Mouse (Mus musculus) right cerebral cortex, postnatal 10 days (tissue): ENCODE results near the gene Cyp2d10.
"Not testable (repeated sequence)": the region's sequence is repeated elsewhere in the genome, so short reads cannot be mapped to it uniquely, and the experiment has no call there.

Experiments used
- DNase-seq, 2 experiments: peaks; one replicate each; pipeline ENCODE4 v3.0.0; 2021; ENCODE audit warnings: low spot score in 2 of 2

Cyp2d10 gene

DNA sequence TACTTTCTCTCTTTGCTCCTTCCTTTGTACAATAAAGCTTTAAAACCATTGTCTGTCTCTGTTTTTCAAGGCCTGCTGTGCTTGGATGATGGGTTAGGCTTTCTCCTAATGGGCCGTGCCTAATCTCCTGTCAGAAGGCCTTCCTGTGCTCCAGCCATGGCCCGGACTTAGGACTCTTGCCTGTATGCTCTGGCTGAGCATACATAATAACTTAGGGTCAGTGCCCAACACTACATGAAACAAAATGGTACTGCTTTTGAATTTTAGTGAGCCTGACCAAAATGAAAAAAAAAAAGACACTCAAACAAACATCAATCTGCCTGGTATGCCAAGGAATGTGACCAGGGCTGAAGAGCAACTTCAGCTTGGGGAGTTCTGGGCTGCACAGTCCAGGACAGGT is 5.5 kb downstream of the Cyp2d10 start:
- no peak for DNase-seq

DNA sequence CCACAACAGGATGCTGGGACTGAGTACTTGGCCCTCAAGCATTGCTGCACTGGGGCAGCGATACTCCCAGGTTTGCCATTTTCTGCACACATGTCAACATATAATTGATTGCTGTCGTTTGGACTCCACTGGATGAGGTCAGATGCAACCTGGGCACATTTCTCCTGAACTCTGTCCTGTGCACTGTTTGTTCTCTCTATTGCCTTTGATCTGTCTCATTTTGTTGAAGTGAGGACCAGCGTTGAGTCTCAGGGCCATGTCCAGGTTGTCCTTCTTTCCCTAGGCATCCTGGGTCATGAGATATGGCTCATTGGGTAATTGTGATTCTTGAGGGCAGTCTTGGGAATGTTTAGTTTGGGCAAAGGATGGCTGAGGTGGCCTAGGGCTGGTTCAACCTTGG is 11.0 kb downstream of the Cyp2d10 start:
- not testable (repeated sequence) for DNase-seq

DNA sequence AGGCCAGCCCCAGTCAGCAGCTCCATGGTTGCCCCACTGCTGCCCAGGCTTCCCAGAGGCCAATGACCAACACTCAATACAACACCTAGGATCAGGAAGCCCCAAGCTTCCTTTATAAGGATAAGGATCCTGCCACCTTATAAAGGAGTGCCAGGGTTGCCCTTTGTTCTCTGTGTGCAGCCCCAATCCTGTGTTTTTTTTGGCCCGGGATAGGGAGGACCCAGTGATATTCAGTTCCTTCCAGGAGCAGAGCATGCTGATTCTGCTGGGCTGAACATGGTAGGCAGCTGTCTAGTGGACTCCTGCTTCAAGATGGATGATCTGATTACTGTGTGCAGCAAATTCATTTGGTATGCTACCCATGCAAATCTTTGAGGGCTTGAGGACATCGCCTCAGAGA is 13.1 kb downstream of the Cyp2d10 start, which contains the start of gene Cyp2d11:
Cyp2d11 (minus strand) TSS at position 101 of the 400 bp plus-strand sequence.
- not testable (repeated sequence) for DNase-seq

DNA sequence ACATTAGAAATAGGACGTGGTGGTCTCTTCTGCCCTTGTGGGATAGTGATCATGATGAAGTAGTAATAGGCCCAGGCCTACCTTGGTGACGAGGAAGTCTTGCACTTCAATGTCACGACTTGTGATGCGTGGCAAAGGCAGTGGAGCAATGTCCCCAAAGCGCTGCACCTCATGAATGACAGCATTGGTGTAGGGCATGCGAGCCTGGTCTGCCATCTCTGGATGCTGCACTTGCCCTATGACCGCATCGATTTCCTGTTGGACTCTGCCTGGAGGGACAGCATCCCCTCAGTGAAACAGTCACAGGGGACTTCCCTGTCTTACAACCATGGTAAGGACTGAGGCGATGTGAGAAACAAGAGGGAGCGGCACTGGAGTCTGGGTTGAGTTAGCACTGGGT is 17.1 kb downstream of the Cyp2d10 start:
- not testable (repeated sequence) for DNase-seq

DNA sequence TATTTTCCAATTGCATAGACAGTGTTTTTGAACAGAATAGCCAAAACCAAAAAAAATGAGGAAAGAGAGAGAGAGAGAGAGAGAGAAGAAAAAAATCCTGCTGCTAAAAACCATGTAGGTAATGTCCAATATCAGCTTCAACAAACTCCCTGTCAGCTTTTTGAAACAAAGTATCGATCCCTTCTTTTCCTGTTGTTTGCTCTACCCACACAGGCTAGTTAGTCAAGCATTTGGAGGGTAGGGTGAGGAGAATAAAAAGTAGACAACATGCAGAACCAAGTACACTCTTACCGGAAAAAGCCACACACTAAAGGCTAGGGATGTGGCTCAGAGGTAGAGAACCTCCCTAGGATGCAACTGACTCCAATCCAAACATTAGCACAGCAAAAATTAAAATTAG is 21.3 kb downstream of the Cyp2d10 start:
- no peak for DNase-seq

DNA sequence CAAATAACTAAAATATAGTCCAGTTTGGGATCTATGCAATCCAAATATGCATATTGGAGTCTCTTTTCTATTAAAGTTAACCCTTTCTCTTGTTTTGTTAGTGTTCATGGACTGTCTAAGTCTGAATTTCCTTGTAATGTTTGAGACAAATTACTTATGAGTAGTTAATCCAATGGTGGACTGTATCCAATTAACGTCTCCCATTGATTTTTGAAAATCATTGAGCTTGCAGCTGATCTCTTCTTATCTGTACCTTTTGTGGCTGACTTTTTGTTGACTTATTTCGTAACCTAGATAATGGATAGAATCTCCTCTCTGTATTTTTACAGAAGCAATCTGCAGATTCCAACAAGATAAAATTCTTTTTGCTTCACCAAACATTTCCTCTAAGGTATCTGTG is 24.6 kb downstream of the Cyp2d10 start:
- no peak for DNase-seq

DNA sequence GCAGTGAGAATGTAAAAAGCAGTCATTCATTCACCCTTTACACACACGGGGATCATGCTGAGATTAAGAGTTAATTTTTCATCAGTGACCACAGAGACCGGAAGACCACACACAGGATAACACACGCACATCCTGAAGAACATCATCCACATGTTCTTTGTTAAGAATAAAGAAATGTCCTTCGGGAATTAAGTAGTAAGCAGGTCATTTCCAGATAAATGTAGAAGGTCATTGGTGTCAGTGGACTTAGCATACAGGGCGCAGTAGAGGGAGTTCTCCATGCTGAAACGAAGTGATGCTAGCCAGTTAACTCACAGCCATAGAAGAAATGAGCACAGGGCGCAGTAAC is 26.3 kb downstream of the Cyp2d10 start:
- DNase-seq, result no peak

DNA sequence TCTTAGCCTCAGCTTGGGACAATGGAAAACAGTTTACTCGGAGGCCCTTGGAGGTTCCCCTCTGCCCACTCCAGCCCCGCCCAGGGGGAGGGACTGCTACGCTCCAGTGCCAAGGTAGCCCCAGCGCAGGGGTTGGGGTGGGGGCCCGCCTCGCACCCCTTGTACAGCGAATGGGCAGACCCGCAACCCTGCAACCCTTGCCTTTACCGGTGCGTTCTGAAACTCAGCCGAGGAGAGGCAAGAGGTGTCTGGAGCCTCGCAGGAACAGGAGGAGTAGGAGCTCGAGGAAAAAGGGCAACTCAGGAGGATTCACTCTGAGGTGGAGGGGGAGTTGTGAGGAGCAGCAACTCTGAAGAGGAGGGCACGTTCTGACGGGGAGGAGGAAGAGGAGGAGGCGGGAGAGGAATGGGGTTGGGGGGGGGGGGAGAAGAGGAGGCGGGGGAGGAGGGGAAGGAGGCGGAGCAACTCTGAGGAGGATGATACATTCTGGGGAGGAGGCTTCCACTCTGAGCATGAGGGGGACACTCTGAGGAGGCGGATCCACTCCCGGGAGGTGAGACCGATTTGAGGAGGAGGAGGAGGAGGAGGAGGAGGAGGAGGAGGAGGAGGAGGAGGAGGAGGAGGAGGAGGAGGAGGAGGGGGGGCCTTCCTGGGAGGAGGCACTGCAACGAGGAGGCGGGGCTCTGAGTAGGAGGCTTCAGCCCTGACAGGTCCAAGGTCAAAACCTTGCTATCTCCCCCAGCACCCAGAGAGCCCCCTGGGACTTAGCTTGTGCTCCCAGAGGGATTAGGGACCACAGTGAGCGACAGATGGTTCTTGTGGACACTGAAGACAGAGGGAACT is 26.9 kb downstream of the Cyp2d10 start, which contains the start of gene Cyp2d22:
Cyp2d22 (minus strand) TSS at position 390 of the 843 bp plus-strand sequence.
- peak; percentile 40 to 47 for DNase-seq

DNA sequence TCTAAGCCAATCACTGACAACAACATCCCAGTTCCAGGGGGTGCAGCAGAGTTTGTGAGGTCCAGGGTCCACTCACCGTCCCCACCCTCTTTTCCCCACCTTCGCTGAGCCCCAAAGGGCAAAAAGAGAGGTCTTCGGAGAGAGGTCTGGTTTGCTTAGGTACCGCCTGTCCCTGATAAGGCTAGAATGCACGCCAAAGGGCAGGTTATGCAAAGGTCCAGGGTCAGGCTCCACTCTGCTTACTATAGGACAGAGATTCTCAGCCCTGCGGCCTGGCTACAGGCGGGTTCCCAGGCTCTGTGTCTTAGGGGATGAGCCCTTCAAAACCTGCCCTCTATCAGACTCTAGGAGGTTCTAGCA is 27.5 kb downstream of the Cyp2d10 start:
- no peak for DNase-seq

DNA sequence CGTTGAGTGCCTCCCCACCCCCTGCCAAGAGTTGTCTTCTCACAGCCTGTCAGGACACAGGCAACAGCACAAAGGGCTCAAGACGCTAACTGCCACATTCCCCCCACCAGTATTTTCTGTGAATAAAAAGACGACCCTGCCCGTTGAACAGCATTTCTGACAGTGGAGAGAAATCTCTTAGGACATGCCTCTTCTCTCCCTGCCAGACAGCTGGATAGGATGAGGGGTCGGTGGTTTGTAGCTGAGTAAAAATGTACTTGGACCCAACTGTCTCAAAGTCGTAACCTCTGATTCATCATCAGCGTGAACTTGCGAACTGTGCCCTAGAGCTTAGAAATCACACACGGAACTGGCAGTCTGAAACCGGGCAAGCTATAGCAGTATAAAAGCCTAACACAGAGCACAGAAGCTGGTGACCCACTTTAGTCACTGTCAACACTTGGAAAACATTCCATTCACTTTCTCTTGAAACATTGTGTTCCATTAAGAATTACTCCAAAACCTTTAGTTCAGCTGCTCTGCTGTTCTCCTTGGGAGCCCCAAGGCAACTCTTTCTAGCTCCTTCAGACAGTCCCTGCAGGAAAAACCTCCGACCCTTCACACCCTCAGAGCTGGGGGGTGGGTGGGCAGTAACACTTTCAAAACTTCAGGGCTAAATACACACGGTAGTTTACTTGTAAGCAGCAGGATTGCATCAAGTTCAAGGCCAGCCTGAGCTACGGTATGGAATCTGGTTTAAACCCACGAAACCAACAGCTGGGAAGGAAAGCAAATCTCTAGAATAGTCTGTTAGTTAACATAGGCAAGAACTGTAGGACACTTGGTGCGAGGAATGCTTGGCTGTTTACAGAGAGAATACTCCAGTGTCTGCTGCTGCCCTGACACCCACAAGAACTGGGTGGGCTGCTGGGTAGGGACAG is 28.5 kb downstream of the Cyp2d10 start:
- no peak for DNase-seq

DNA sequence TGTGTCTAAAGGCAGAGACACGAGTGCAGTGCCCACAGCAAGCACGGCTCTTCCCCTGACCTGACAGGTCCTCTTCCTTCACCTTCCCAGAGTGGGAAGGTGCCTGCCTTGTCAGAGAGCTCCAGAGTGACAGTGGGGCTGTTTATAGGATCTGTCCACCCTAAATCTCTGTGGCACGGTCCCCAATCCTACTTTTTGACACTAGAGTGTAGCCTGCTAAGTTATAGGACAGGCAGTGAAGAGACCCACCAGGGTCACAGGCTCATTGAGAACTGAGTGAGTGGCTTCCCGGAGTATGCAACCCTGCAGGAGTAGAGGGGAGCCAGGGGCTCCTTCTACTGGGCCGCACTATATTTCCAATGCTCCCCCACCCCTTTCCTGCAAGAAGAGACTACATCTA is 29.3 kb downstream of the Cyp2d10 start:
- DNase-seq, result no peak

DNA sequence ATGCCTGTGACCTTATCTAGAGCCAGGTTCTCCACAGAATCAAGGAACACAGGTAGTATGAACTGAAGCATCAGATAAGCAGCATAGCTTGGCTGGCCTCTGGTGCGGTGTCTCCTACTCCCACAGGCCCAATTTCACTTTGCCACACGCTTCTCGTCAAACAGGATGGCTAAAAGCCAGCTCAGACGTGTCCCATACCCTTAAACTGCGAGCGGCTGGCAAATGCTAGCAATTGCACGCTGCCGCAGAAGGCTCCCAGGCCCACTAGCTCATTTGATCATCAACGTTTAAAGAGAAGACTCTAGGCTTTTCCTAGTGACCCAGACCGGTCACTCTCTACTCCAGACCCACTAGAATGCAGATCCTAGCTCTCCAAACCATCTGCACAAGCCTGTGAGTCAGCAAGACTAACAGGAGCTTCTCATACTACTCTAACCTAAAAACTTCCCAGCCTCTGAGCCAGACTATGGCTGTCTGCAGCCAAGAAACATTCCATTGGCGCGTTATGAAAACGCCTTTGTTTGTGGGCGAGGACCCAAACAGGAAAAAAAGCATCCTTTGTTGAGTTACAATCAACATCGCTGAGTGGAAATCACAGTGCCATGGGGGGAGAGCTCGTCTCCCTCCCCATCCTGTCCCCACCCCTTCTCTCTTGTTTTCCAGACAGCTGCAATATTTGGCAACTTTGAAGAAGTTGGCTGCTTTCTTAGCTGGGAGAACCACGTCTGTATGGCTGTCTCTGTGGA is 30.4 kb downstream of the Cyp2d10 start:
- DNase-seq, result peak; percentile 72 to 79

DNA sequence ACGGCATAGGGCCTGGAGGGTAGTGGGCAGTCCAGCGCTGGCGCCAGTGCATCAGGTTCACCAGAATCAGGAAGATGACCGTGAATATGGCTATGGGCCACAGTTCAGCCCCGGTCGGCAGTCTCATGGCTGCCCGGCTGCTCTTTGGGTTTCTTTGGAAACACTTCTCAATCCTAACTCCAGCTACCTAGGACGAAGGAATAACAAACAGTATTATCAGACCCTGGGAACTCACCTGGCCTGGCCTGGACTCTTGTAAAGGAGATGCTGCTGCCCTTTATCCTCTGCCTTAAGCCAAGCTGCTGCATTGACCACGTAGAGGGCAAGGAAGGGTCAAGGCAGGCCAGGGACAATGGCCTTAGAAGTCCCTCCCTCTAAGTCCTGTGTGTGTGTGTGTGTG is 31.1 kb downstream of the Cyp2d10 start:
- DNase-seq, result no peak

DNA sequence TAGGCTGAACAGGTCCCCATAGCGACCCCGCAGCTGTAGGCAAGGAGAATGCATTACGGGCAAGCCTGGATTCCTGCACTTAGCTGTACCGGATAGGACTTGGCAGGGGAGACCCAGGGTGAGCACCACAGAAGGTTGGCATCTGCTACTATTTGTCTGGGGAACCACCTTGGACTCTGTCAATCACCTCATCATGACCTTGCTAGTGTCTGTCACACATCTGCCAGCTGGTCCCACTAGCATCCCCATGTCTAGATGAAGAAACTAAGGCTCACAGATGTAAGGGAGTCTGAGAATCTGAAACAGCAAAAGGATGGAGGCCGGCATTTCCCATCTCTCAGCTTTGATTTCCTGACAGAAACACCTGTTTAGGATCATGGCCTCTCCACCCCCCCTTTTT is 32.6 kb downstream of the Cyp2d10 start:
- DNase-seq, result no peak

DNA sequence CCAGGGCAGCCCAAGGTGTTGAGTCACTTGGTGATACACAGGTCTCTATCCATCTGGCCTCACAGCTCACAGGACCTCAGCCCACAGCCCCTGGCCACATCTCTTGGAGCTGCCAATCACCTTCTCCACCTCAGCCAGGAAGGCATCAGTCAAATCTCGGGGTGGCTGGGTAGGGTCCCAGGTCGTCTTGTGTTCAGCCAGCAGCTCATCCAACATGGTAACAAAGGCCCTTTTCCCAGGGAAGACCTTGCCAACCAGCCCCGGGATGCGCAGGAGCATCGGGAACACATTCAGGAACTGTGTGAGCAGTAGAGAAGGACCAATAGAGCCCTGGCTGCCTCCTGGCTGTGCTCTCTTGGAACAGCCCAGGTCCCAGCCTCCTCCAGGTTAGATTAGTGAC is 34.0 kb downstream of the Cyp2d10 start:
- DNase-seq, result no peak

DNA sequence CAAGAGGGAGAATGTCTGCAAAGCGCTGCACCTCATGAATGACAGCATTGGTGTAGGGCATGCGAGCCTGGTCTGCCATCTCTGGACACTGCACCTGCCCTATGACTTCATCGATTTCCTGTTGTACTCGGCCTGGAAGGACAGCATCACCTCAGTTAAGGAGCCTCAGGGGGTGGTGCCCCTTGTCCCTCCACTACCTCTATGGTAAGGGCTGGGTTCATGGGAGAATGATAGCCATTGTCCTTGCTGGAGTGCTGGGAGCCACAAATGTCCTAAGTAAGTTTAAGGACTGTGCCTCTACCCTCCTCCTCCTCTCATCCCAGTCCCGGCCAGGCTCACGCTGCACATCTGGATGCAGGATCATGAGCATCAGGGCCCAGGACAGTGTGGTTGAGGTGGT is 34.5 kb downstream of the Cyp2d10 start:
- no peak for DNase-seq

DNA sequence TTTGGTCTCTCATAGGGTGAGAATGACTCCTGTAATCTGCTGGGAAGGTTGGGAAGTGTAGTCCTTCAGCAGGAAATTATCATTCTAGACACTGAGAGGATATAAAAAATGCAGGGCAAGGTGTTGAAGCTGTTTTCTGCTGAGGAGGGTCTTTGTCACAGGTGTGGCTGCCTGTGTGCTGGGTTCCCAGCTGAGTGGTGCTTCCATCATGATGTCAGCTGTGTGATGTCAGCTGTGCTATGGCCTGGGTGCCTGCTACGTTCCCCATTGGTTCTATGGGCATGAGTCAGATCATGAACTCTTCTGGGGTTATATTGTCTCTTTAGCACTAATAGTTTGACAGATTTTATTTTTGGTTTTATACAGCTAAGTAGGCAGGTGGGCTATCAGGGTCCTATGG is 38.1 kb downstream of the Cyp2d10 start:
- DNase-seq, result no peak

DNA sequence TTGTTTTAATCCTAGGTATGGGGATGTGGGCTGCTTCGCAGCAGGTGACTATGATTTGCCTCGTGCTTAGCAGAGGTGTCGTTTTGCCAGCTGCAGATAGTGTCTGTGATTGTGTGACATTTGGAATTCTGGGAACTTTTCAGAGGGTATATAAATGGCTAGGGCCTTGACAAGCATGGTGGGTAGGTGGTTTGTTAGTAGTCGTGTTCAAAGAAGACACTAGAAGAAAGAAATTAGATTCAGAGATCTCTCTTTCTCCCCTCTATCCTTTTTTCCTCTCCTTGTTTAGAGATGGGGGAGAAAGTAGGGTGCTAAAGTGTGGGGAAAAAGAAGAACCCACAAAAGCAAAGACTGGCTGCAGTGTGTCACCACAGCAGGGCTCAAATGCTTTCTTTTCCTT is 38.8 kb downstream of the Cyp2d10 start:
- no peak for DNase-seq

DNA sequence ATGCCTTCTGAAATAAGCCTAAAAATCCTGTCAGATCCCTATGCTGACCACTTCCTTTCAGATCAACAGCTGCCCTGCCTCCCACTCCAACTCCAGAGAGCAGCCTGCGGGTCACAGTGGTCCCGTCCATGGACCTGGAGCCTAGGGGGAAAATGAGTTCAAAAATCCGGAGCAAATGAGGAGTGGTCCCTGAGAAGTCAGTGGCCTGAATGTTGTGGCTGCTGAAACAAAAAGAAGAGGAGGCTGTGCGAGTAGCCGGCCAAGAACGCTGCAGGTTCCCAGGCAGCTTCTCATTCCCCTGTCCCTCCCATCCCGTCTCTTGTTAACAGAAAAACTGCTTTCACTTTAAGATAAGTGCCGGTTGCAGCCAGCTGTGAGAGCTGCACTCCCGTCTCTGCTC is 42.4 kb downstream of the Cyp2d10 start:
- DNase-seq, result not testable (repeated sequence)

DNA sequence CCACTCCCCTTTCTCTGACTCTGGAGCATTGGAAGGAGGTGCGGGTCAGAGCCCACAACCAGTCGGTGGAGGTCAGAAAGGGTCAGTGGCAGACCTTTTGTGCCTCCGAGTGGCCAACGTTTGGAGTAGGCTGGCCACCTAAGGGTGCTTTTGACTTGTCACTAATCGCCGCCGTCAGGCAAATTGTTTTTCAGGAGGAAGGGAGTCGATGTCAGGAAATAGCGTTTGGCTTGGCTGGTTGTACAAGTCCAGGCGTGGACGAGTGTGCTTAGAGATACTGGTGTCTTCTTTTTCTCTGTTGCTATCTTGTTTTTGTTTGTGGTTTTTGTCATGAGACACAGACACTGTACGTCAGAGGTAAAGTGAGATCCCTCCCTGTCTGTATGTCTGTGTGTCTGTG is 43.2 kb downstream of the Cyp2d10 start:
- not testable (repeated sequence) for DNase-seq

DNA sequence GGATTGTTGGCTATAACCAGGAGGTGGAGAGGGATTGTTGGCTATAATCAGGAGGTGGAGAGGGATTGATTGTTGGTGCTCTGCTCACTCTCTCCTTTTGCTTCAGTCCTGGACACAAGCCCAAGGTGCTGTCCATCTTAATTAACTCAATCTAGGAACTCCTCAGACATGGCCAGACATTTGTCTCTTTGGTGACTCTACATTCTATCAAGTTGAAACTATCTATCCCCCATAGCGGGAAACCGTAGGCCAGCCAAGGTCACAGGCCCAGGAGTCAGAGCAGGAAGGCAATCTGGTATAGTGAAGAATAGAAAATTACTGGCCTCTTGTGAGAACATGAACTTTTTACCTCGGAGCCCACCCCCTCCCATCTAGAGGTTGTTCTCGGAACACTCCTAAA is 44.8 kb downstream of the Cyp2d10 start:
- no peak for DNase-seq

DNA sequence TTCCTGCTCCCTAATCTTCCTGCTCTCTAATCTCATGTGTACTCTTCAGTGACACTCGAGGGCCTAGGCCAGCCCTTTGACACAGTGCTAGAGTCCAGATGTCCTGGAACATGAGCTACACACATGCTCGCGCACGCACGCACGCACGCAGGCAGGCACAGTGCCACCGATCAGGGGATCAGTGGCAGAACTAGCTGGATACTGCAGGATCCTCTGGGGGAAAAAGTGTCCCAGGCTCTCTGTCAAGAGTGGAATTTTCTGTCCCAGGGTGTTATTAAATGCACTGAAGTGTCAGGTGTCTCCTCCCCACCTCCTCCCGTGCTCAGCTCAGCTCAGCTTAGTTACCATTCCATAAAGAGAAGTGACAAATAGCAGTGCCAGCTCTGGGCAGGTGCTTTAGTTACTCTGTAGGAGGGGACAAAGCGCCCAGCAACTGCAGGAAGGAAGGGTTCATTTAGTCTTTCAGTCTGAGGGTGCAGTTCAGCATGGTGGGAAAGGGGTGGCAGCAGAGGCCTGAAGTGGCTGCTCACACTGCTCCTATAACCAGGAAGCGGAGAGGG is 45.5 kb downstream of the Cyp2d10 start:
- DNase-seq, result peak in 1 of 2 experiments; percentile 32
